Mouse (Mus musculus): ENCODE data around the gene Celsr3. TPM values are rescaled to one million over a fixed set of nuclear protein-coding genes. Genes with fewer than 3 reads are reported as not detected.
A peak's percentile ranks its signal among the peaks of the same experiment; 100 is the strongest.

Celsr3 gene
- total and polyA plus RNA-seq, 3 experiments, result 0.11 TPM; not detected in 2

DNA sequence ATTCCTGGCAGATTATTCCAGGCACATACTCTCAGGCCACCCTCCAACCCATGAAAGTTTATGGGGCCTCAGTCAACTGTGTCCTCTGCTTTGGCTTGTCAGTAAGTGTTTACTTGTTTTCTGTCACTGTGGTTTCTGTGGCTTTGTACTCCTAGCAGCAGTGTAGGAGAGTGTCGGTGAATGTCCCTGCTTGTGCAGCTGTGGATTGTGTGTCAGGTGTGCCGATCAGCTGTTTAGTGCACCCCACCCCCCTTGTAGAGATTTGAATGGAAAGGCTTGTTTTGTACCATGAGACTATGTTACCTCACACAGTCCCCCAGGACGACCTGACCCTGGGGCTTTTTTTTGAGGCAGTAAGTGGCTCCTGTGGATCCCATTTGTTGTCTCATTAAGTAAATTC, 33.4 kb upstream of the Celsr3 start:
- Histone ChIP-seq H3K36me3 (replicated peaks) (peaks cover 66% of the 10 kb centered on the region), H3K27me3 (ENCODE audit: insufficient read depth, low read length) (no peaks in the 10 kb centered on the region), H3K9me3 (replicated peaks) (no peaks in the 10 kb centered on the region), H3K4me1 (ENCODE audit: insufficient read depth, low read depth, low read length) (peaks cover 77% of the 10 kb centered on the region), H3K4me3 (ENCODE audit: low read depth, low read length) (no peak overlapping the region)
- ATAC-seq (ENCODE audit: extremely low read depth, insufficient number of reproducible peaks, low FRiP score, poor library complexity, severe bottlenecking) (peak; percentile 47; the same call in 1 of the 2 replicates), DNase-seq (ENCODE audit: low spot score) (no peak)
- TF ChIP-seq GATA2 (IDR thresholded peaks at IDR 0.05; ENCODE audit: borderline replicate concordance, low read depth, low read length), result no peak
- TF ChIP-seq GATA1 (IDR thresholded peaks at IDR 0.05; ENCODE audit: borderline replicate concordance, low read length), result no peak
- TF ChIP-seq POLR2AphosphoS5 (IDR thresholded peaks at IDR 0.05; ENCODE audit: insufficient replicate concordance, low read depth, low read length), result no peak
- TF ChIP-seq TAL1 (conservative IDR thresholded peaks at IDR 0.05; ENCODE audit: low read depth, low read length), result no peak
- no peak for TF ChIP-seq CTCF (IDR thresholded peaks at IDR 0.05; ENCODE audit: low read depth, low read length)

GRCm38 (mm10) chr9:108795281-108795680, 30.8 kb upstream of the Celsr3 start:
- H3K9me3 ChIP-seq (replicated peaks), result no peaks in the 10 kb centered on the region
- H3K4me3 ChIP-seq (ENCODE audit: low read depth, low read length), result no peak overlapping the region
- no peak for TF ChIP-seq GATA1 (IDR thresholded peaks at IDR 0.05; ENCODE audit: borderline replicate concordance, low read length)
- TF ChIP-seq GATA2 (IDR thresholded peaks at IDR 0.05; ENCODE audit: borderline replicate concordance, low read depth, low read length), result no peak
- TF ChIP-seq CTCF (IDR thresholded peaks at IDR 0.05; ENCODE audit: low read depth, low read length), result no peak
- no peak for TF ChIP-seq TAL1 (conservative IDR thresholded peaks at IDR 0.05; ENCODE audit: low read depth, low read length)
- TF ChIP-seq POLR2AphosphoS5 (IDR thresholded peaks at IDR 0.05; ENCODE audit: insufficient replicate concordance, low read depth, low read length), result no peak
- no peaks in the 10 kb centered on the region for H3K27me3 ChIP-seq (ENCODE audit: insufficient read depth, low read length)
- H3K4me1 ChIP-seq (ENCODE audit: insufficient read depth, low read depth, low read length), result peaks cover 72% of the 10 kb centered on the region
- ATAC-seq (ENCODE audit: extremely low read depth, insufficient number of reproducible peaks, low FRiP score, poor library complexity, severe bottlenecking), result no peak
- H3K36me3 ChIP-seq (replicated peaks), result peaks cover 69% of the 10 kb centered on the region
- DNase-seq (ENCODE audit: low spot score), result no peak

- TF ChIP-seq GATA1 (IDR thresholded peaks at IDR 0.05; ENCODE audit: borderline replicate concordance, low read length), result no peak
- no peak for TF ChIP-seq CTCF (IDR thresholded peaks at IDR 0.05; ENCODE audit: low read depth, low read length)
- TF ChIP-seq POLR2AphosphoS5 (IDR thresholded peaks at IDR 0.05; ENCODE audit: insufficient replicate concordance, low read depth, low read length), result no peak
- no peak for TF ChIP-seq GATA2 (IDR thresholded peaks at IDR 0.05; ENCODE audit: borderline replicate concordance, low read depth, low read length)
- TF ChIP-seq TAL1 (conservative IDR thresholded peaks at IDR 0.05; ENCODE audit: low read depth, low read length), result no peak
- H3K36me3 ChIP-seq (replicated peaks), result peaks cover 67% of the 10 kb centered on the region
- H3K4me3 ChIP-seq (ENCODE audit: low read depth, low read length), result peak overlapping the region; percentile 67; the same call in 1 of the 2 replicates
- ATAC-seq (ENCODE audit: extremely low read depth, insufficient number of reproducible peaks, low FRiP score, poor library complexity, severe bottlenecking) (peak; percentile 73), DNase-seq (ENCODE audit: low spot score) (peak; percentile 77)
- no peaks in the 10 kb centered on the region for H3K9me3 ChIP-seq (replicated peaks)
- H3K4me1 ChIP-seq (ENCODE audit: insufficient read depth, low read depth, low read length), result peaks cover 69% of the 10 kb centered on the region
- no peaks in the 10 kb centered on the region for H3K27me3 ChIP-seq (ENCODE audit: insufficient read depth, low read length)
These were observed 30.4 kb upstream of the Celsr3 start for GRCm38 (mm10) chr9:108795762-108796161.

DNA sequence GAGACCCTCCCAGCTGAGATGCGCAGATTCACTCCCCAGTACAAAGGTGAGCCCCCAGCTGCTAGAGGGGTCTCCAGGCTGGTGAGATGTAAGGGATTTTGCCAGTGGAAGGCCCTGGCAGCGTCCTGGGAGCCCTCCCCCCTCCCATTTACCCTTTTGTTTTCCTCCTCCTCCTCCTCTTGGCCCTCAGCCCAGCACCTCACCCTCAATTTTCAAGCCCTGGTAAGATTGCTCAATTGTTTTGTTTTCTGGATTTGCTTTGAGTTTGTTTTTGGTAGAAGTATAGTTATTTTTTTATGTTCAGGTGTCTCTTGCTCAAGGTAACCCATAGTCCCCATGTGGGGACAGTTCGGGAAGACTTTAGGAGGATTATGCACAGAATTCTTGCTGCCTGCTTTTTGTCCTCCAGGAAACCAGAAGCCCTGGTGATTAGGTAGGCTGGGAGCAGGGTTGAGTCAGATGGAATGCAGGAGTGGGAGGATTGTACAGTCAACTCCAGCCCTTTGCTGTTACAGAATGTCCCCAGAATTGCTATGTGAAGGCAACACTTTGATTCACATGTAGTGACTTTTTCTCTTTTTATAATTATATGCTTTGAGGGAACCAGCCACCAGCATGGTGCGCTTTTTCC, 29.7 kb upstream of the Celsr3 start:
- ATAC-seq (ENCODE audit: extremely low read depth, insufficient number of reproducible peaks, low FRiP score, poor library complexity, severe bottlenecking), result no peak
- TF ChIP-seq GATA1 (IDR thresholded peaks at IDR 0.05; ENCODE audit: borderline replicate concordance, low read length), result no peak
- no peak for TF ChIP-seq CTCF (IDR thresholded peaks at IDR 0.05; ENCODE audit: low read depth, low read length)
- TF ChIP-seq GATA2 (IDR thresholded peaks at IDR 0.05; ENCODE audit: borderline replicate concordance, low read depth, low read length), result no peak
- TF ChIP-seq POLR2AphosphoS5 (IDR thresholded peaks at IDR 0.05; ENCODE audit: insufficient replicate concordance, low read depth, low read length), result no peak
- TF ChIP-seq TAL1 (conservative IDR thresholded peaks at IDR 0.05; ENCODE audit: low read depth, low read length), result no peak
- Histone ChIP-seq H3K36me3 (replicated peaks) (peaks cover 66% of the 10 kb centered on the region), H3K4me3 (ENCODE audit: low read depth, low read length) (peak overlapping the region; percentile 67; the same call in 1 of the 2 replicates), H3K9me3 (replicated peaks) (no peaks in the 10 kb centered on the region), H3K4me1 (ENCODE audit: insufficient read depth, low read depth, low read length) (peaks cover 64% of the 10 kb centered on the region), H3K27me3 (ENCODE audit: insufficient read depth, low read length) (no peaks in the 10 kb centered on the region)
- DNase-seq (ENCODE audit: low spot score), result no peak

DNA sequence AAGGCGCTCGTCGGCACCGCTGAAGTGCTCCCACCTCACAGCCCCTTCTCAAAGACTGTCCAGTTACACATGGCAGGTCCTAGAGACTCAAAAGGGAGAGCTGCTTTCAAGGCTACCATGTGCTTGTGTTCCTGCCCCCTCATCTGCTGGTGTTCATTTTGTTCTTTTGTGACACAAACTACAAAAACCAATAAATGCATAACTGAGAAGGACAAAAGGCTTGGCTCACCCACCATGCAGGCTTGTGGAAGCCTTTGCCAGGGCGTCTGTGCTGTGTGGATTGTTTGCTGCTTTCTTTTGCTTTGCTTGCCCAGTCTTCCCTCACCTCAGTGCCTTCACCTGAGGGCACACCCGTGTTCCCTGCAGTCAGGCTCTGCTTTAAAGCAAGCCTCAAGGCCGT, 28.6 kb upstream of the Celsr3 start:
- H3K4me3 ChIP-seq (ENCODE audit: low read depth, low read length), result no peak overlapping the region

DNA sequence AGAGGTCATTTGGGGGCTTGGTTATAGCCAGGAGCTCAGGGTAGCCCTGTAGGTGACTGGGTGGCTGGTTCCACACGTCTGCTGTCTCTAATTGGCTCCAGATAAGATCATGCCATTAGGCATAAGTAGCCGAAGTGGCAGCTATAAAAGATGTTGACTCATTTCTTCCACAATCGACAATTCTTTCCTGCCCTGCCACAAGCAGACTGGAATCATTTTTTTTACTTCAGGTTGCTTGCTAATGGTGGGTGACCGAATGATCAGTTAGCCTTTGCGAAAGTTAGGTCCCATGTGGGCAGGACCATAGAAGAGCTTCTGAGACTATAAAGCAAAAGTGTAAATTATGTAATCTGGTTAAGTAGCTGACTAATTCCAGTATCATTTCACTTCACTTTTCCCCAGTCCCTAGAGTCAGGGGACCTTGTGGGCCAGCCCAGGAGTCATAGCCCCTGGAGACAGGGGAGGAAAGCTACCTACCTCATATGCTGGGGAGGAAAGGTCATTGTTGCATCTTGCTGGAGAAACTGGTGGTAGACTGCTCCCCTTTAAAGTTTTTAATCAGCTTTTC, 27.5 kb upstream of the Celsr3 start:
- no peaks in the 10 kb centered on the region for H3K27me3 ChIP-seq (ENCODE audit: insufficient read depth, low read length)
- TF ChIP-seq GATA2 (IDR thresholded peaks at IDR 0.05; ENCODE audit: borderline replicate concordance, low read depth, low read length) (no peak), CTCF (IDR thresholded peaks at IDR 0.05; ENCODE audit: low read depth, low read length) (no peak), GATA1 (IDR thresholded peaks at IDR 0.05; ENCODE audit: borderline replicate concordance, low read length) (no peak), POLR2AphosphoS5 (IDR thresholded peaks at IDR 0.05; ENCODE audit: insufficient replicate concordance, low read depth, low read length) (no peak), TAL1 (conservative IDR thresholded peaks at IDR 0.05; ENCODE audit: low read depth, low read length) (no peak)
- H3K4me3 ChIP-seq (ENCODE audit: low read depth, low read length), result no peak overlapping the region
- H3K4me1 ChIP-seq (ENCODE audit: insufficient read depth, low read depth, low read length), result peaks cover 45% of the 10 kb centered on the region
- ATAC-seq (ENCODE audit: extremely low read depth, insufficient number of reproducible peaks, low FRiP score, poor library complexity, severe bottlenecking), result no peak
- no peaks in the 10 kb centered on the region for H3K9me3 ChIP-seq (replicated peaks)
- no peak for DNase-seq (ENCODE audit: low spot score)
- peaks cover 78% of the 10 kb centered on the region for H3K36me3 ChIP-seq (replicated peaks)

More for the DNA sequence above, 28.6 kb upstream of the Celsr3 start:
- TF ChIP-seq GATA1 (IDR thresholded peaks at IDR 0.05; ENCODE audit: borderline replicate concordance, low read length), result no peak
- TF ChIP-seq POLR2AphosphoS5 (IDR thresholded peaks at IDR 0.05; ENCODE audit: insufficient replicate concordance, low read depth, low read length), result no peak
- no peak for TF ChIP-seq TAL1 (conservative IDR thresholded peaks at IDR 0.05; ENCODE audit: low read depth, low read length)
- TF ChIP-seq CTCF (IDR thresholded peaks at IDR 0.05; ENCODE audit: low read depth, low read length), result no peak
- no peak for TF ChIP-seq GATA2 (IDR thresholded peaks at IDR 0.05; ENCODE audit: borderline replicate concordance, low read depth, low read length)
- Histone ChIP-seq H3K27me3 (ENCODE audit: insufficient read depth, low read length) (no peaks in the 10 kb centered on the region), H3K36me3 (replicated peaks) (peaks cover 73% of the 10 kb centered on the region), H3K4me1 (ENCODE audit: insufficient read depth, low read depth, low read length) (peaks cover 56% of the 10 kb centered on the region), H3K9me3 (replicated peaks) (no peaks in the 10 kb centered on the region)
- DNase-seq (ENCODE audit: low spot score), result no peak
- no peak for ATAC-seq (ENCODE audit: extremely low read depth, insufficient number of reproducible peaks, low FRiP score, poor library complexity, severe bottlenecking)
